Mouse (Mus musculus) kidney, embryonic 14.5 days (tissue): ENCODE measurements around the gene Tut1. TPM values are rescaled to one million over a fixed set of nuclear protein-coding genes. Genes with fewer than 3 reads are reported as not detected.

Experiments
- ATAC-seq: fragments of 200-750 bp; cut with Nextera tagmentation; 2 replicates; pipeline ENCODE4 v1.8.0; 2017; ENCODE audit warnings: moderate number of reproducible peaks, mild to moderate bottlenecking, moderate TSS enrichment, moderate library complexity; ENCODE audit not compliant: low FRiP score, low TSS enrichment
- H3K27ac ChIP-seq: fragments of 300-500 bp; sonication (generic); 2 replicates; pipeline ENCODE4 v1.5.1; 2014; ENCODE audit warnings: low read depth, mild to moderate bottlenecking, low read length, moderate library complexity, mixed read lengths
- H3K27me3 ChIP-seq: fragments of 300-500 bp; sonication (generic); 2 replicates; pipeline ENCODE4 v1.6.1; 2014; ENCODE audit warnings: mild to moderate bottlenecking, low read length; ENCODE audit not compliant: control insufficient read depth, insufficient read depth
- H3K36me3 ChIP-seq: fragments of 300-500 bp; sonication (generic); 2 replicates; pipeline ENCODE4 v1.6.1; 2014; ENCODE audit warnings: low read length, mixed read lengths; ENCODE audit not compliant: control insufficient read depth, insufficient read depth
- H3K4me1 ChIP-seq: fragments of 300-500 bp; sonication (generic); 2 replicates; pipeline ENCODE4 v1.6.1; 2014; ENCODE audit warnings: low read length, mixed read lengths; ENCODE audit not compliant: control insufficient read depth, insufficient read depth
- H3K4me2 ChIP-seq: fragments of 300-500 bp; sonication (generic); replicated peaks from 2 replicates; pipeline ENCODE4 v1.6.1; 2014; ENCODE audit warnings: low read depth, mild to moderate bottlenecking, low read length
- H3K4me3 ChIP-seq: fragments of 300-500 bp; sonication (generic); 2 replicates; pipeline ENCODE4 v1.5.1; 2014; ENCODE audit warnings: mild to moderate bottlenecking, low read length
- H3K9ac ChIP-seq: fragments of 300-500 bp; sonication (generic); 2 replicates; pipeline ENCODE4 v1.6.1; 2014; ENCODE audit warnings: low read depth, mild to moderate bottlenecking, low read length, moderate library complexity
- H3K9me3 ChIP-seq: fragments of 300-500 bp; sonication (generic); 2 replicates; pipeline ENCODE4 v1.6.1; 2016; ENCODE audit warnings: low read length; ENCODE audit not compliant: control insufficient read depth
- WGBS: fragments of 180-500 bp; shearing (Covaris S2); extraction: QIAGEN DNeasy Blood & Tissue Kit; methylation state at CpG from one replicate; pipeline ENCODE4 v1.1.7; 2014; 5-methylcytosine and 5-hydroxymethylcytosine counted together
- polyA plus RNA-seq: library from polyadenylated mRNA; unstranded; fragments of >200 nt; fragmentation: Nextera tagmentation; extraction: Ambion mirVana; gene quantifications from 2 replicates; pipeline ENCODE4 v1.2.1, GENCODE M21; 2014

The Tut1 gene
- polyA plus RNA-seq, 1 experiment from 2014 or later = 31.7 TPM

- ATAC-seq = no peak
- peaks cover 78% of the 10 kb centered on the region for H3K36me3 ChIP-seq
Measured at GRCm38 (mm10) chr19:8946929-8947328, 6.7 kb upstream of the Tut1 start.

GRCm38 (mm10) chr19:8950190-8950589 is 3.5 kb upstream of the Tut1 start:
- Histone ChIP-seq H3K9me3 (no peaks in the 10 kb centered on the region), H3K9ac (no peak overlapping the region), H3K4me2 (no peak overlapping the region), H3K4me3 (no peak overlapping the region), H3K27me3 (no peaks in the 10 kb centered on the region), H3K27ac (no peak overlapping the region), H3K36me3 (peaks cover 69% of the 10 kb centered on the region), H3K4me1 (peaks cover 4% of the 10 kb centered on the region; the same call in 1 of the 2 replicates)
- WGBS = 93% methylated on average over 5 of the region's 5 CpGs
- ATAC-seq = no peak

More at GRCm38 (mm10) chr19:8946929-8947328, 6.7 kb upstream of the Tut1 start:
- Histone ChIP-seq H3K9me3 (no peaks in the 10 kb centered on the region), H3K9ac (no peak overlapping the region), H3K4me2 (no peak overlapping the region), H3K27me3 (no peaks in the 10 kb centered on the region), H3K27ac (no peak overlapping the region), H3K4me3 (no peak overlapping the region), H3K4me1 (peaks cover 19% of the 10 kb centered on the region)
- 95% methylated on average over 7 of the region's 7 CpGs for WGBS

GRCm38 (mm10) chr19:8952241-8952640 is 1.4 kb upstream of the Tut1 start:
- 92% methylated on average over 9 of the region's 9 CpGs for WGBS
- H3K4me2 ChIP-seq = no peak overlapping the region
- no peak overlapping the region for H3K27ac ChIP-seq
- peaks cover 64% of the 10 kb centered on the region for H3K36me3 ChIP-seq
- ATAC-seq = no peak
- no peaks in the 10 kb centered on the region for H3K9me3 ChIP-seq
- no peak overlapping the region for H3K4me3 ChIP-seq
- H3K27me3 ChIP-seq = no peaks in the 10 kb centered on the region
- H3K4me1 ChIP-seq = peaks cover 4% of the 10 kb centered on the region; the same call in 1 of the 2 replicates
- H3K9ac ChIP-seq = no peak overlapping the region

GRCm38 (mm10) chr19:8954171-8954570 is 524 bp downstream of the Tut1 start:
- H3K9me3 ChIP-seq = no peaks in the 10 kb centered on the region
- H3K4me2 ChIP-seq = peak overlapping the region; percentile 82
- ATAC-seq = no peak
- WGBS = 7% methylated on average over 9 of the region's 9 CpGs
- peak overlapping the region; percentile 73 for H3K9ac ChIP-seq
- H3K36me3 ChIP-seq = peaks cover 60% of the 10 kb centered on the region
- peaks cover 4% of the 10 kb centered on the region; the same call in 1 of the 2 replicates for H3K4me1 ChIP-seq
- peak overlapping the region; percentile 69; the same call in 1 of the 2 replicates for H3K27ac ChIP-seq
- H3K4me3 ChIP-seq = peak overlapping the region; percentile 79
- H3K27me3 ChIP-seq = no peaks in the 10 kb centered on the region

- no peak overlapping the region for H3K9ac ChIP-seq
- H3K4me2 ChIP-seq = no peak overlapping the region
- H3K4me1 ChIP-seq = no peaks in the 10 kb centered on the region
- H3K9me3 ChIP-seq = no peaks in the 10 kb centered on the region
- 96% methylated on average over 2 of the region's 2 CpGs for WGBS
- peaks cover 79% of the 10 kb centered on the region for H3K36me3 ChIP-seq
- no peak for ATAC-seq
- H3K27me3 ChIP-seq = no peaks in the 10 kb centered on the region
- H3K4me3 ChIP-seq = no peak overlapping the region
- H3K27ac ChIP-seq = no peak overlapping the region
Measured at GRCm38 (mm10) chr19:8962256-8962655, 8.6 kb downstream of the Tut1 start.

GRCm38 (mm10) chr19:8965075-8965474 is 11.4 kb downstream of the Tut1 start:
- Histone ChIP-seq H3K27me3 (no peaks in the 10 kb centered on the region), H3K4me3 (no peak overlapping the region), H3K9ac (peak overlapping the region; percentile 62), H3K4me1 (peaks cover 4% of the 10 kb centered on the region; the same call in 1 of the 2 replicates), H3K9me3 (no peaks in the 10 kb centered on the region), H3K4me2 (no peak overlapping the region), H3K27ac (no peak overlapping the region), H3K36me3 (peaks cover 73% of the 10 kb centered on the region)
- no peak for ATAC-seq
- 80% methylated on average over 11 of the region's 11 CpGs for WGBS

GRCm38 (mm10) chr19:8965771-8966170 is 12.1 kb downstream of the Tut1 start:
- Histone ChIP-seq H3K4me1 (peaks cover 4% of the 10 kb centered on the region; the same call in 1 of the 2 replicates), H3K4me2 (peak overlapping the region; percentile 47), H3K27ac (peak overlapping the region; percentile 87), H3K27me3 (no peaks in the 10 kb centered on the region), H3K9me3 (no peaks in the 10 kb centered on the region), H3K36me3 (peaks cover 73% of the 10 kb centered on the region), H3K4me3 (peak overlapping the region; percentile 72), H3K9ac (peak overlapping the region; percentile 62; the same call in 1 of the 2 replicates)
- ATAC-seq = no peak
- WGBS = 74% methylated on average over 8 of the region's 8 CpGs

- no peak for ATAC-seq
- WGBS = 35% methylated on average over 5 of the region's 5 CpGs
Measured at GRCm38 (mm10) chr19:8966198-8966589, 12.5 kb downstream of the Tut1 start.

GRCm38 (mm10) chr19:8966590-8967372 is 13.1 kb downstream of the Tut1 start, which contains the start of gene Eef1g:
Gene Eef1g, plus strand, starts transcription at chr19:8967041.
- under 1% methylated on average over 52 of the region's 52 CpGs for WGBS
- peak within 1 kb of the TSS; percentile 87 for H3K27ac ChIP-seq
- no peaks in the 10 kb centered on the region for H3K9me3 ChIP-seq
- H3K4me1 ChIP-seq = peaks cover 4% of the 10 kb centered on the region; the same call in 1 of the 2 replicates
- H3K4me3 ChIP-seq = peak within 1 kb of the TSS; percentile 72
- no peaks in the 10 kb centered on the region for H3K27me3 ChIP-seq
- H3K9ac ChIP-seq = peak within 1 kb of the TSS; percentile 87
- peak; percentile 99 for ATAC-seq
- peaks cover 75% of the 10 kb centered on the region for H3K36me3 ChIP-seq
- peak within 1 kb of the TSS; percentile 47 for H3K4me2 ChIP-seq

More at GRCm38 (mm10) chr19:8966198-8966589, 12.5 kb downstream of the Tut1 start:
- H3K9ac ChIP-seq = peak overlapping the region; percentile 62
- peak overlapping the region; percentile 87 for H3K27ac ChIP-seq
- H3K9me3 ChIP-seq = no peaks in the 10 kb centered on the region
- H3K27me3 ChIP-seq = no peaks in the 10 kb centered on the region
- peaks cover 75% of the 10 kb centered on the region for H3K36me3 ChIP-seq
- H3K4me1 ChIP-seq = peaks cover 4% of the 10 kb centered on the region; the same call in 1 of the 2 replicates
- peak overlapping the region; percentile 72 for H3K4me3 ChIP-seq
- peak overlapping the region; percentile 47 for H3K4me2 ChIP-seq
